Mouse (Mus musculus): ENCODE results near the gene Men1. TPM values are rescaled to one million over a fixed set of nuclear protein-coding genes. Genes with fewer than 3 reads are reported as not detected.

Gene Men1
- polyA plus RNA-seq, 1 experiment from 2014 or later = 76.9 TPM

GRCm38 (mm10) chr19:6341453-6342077, 6.8 kb downstream of the Men1 start:
- no peak for ATAC-seq (ENCODE audit: low read depth)
- 9% methylated on average over 23 of the region's 23 CpGs for WGBS
- H3K27me3 ChIP-seq (ENCODE audit: control insufficient read depth, insufficient read depth, low read depth, low read length) = no peaks in the 10 kb centered on the region
- H3K27ac ChIP-seq (ENCODE audit: low read length) = peak overlapping the region; percentile 61
- H3K4me3 ChIP-seq (ENCODE audit: low read length) = peak overlapping the region; percentile 68
- peak overlapping the region; percentile 96 for H3K4me2 ChIP-seq (ENCODE audit: low read depth, low read length)
- peaks cover 35% of the 10 kb centered on the region for H3K36me3 ChIP-seq (ENCODE audit: control insufficient read depth, insufficient read depth, low read length)
- H3K9ac ChIP-seq (ENCODE audit: low read length) = peak overlapping the region; percentile 77
- no peaks in the 10 kb centered on the region for H3K9me3 ChIP-seq (ENCODE audit: control insufficient read depth, low read length)
- H3K4me1 ChIP-seq (replicated peaks; ENCODE audit: control insufficient read depth, insufficient read depth, low read length) = peaks cover 12% of the 10 kb centered on the region

- ATAC-seq (ENCODE audit: low read depth) = no peak
- 56% methylated on average over 5 of the region's 5 CpGs for WGBS
- peak overlapping the region; percentile 77 for H3K9ac ChIP-seq (ENCODE audit: low read length)
- H3K36me3 ChIP-seq (ENCODE audit: control insufficient read depth, insufficient read depth, low read length) = peaks cover 37% of the 10 kb centered on the region
- no peaks in the 10 kb centered on the region for H3K27me3 ChIP-seq (ENCODE audit: control insufficient read depth, insufficient read depth, low read depth, low read length)
- peak overlapping the region; percentile 48 for H3K27ac ChIP-seq (ENCODE audit: low read length)
- peaks cover 6% of the 10 kb centered on the region for H3K4me1 ChIP-seq (replicated peaks; ENCODE audit: control insufficient read depth, insufficient read depth, low read length)
- peak overlapping the region; percentile 68 for H3K4me3 ChIP-seq (ENCODE audit: low read length)
- H3K4me2 ChIP-seq (ENCODE audit: low read depth, low read length) = peak overlapping the region; percentile 96
- H3K9me3 ChIP-seq (ENCODE audit: control insufficient read depth, low read length) = no peaks in the 10 kb centered on the region
These were observed 7.6 kb downstream of the Men1 start for GRCm38 (mm10) chr19:6342276-6342933.

- Histone ChIP-seq H3K27me3 (ENCODE audit: control insufficient read depth, insufficient read depth, low read depth, low read length) (no peaks in the 10 kb centered on the region), H3K9me3 (ENCODE audit: control insufficient read depth, low read length) (no peaks in the 10 kb centered on the region), H3K27ac (ENCODE audit: low read length) (no peak overlapping the region), H3K4me2 (ENCODE audit: low read depth, low read length) (no peak overlapping the region), H3K4me1 (replicated peaks; ENCODE audit: control insufficient read depth, insufficient read depth, low read length) (peaks cover 6% of the 10 kb centered on the region), H3K36me3 (ENCODE audit: control insufficient read depth, insufficient read depth, low read length) (peaks cover 29% of the 10 kb centered on the region), H3K4me3 (ENCODE audit: low read length) (no peak overlapping the region), H3K9ac (ENCODE audit: low read length) (no peak overlapping the region)
- ATAC-seq (ENCODE audit: low read depth) = no peak
- WGBS = 80% methylated on average over 19 of the region's 19 CpGs
These were observed 8.5 kb downstream of the Men1 start for GRCm38 (mm10) chr19:6343066-6343925.

GRCm38 (mm10) chr19:6343996-6344395, 9.2 kb downstream of the Men1 start:
- Histone ChIP-seq H3K27ac (ENCODE audit: low read length) (no peak overlapping the region), H3K9ac (ENCODE audit: low read length) (no peak overlapping the region), H3K4me3 (ENCODE audit: low read length) (no peak overlapping the region), H3K27me3 (ENCODE audit: control insufficient read depth, insufficient read depth, low read depth, low read length) (no peaks in the 10 kb centered on the region), H3K9me3 (ENCODE audit: control insufficient read depth, low read length) (no peaks in the 10 kb centered on the region), H3K4me1 (replicated peaks; ENCODE audit: control insufficient read depth, insufficient read depth, low read length) (peaks cover 6% of the 10 kb centered on the region), H3K36me3 (ENCODE audit: control insufficient read depth, insufficient read depth, low read length) (peaks cover 23% of the 10 kb centered on the region), H3K4me2 (ENCODE audit: low read depth, low read length) (no peak overlapping the region)
- 83% methylated on average over 5 of the region's 5 CpGs for WGBS
- no peak for ATAC-seq (ENCODE audit: low read depth)

GRCm38 (mm10) chr19:6346023-6346422, 11.2 kb downstream of the Men1 start:
- peaks cover 18% of the 10 kb centered on the region for H3K36me3 ChIP-seq (ENCODE audit: control insufficient read depth, insufficient read depth, low read length)
- no peak overlapping the region for H3K4me3 ChIP-seq (ENCODE audit: low read length)
- no peaks in the 10 kb centered on the region; the same call in 1 of the 2 replicates for H3K4me1 ChIP-seq (replicated peaks; ENCODE audit: control insufficient read depth, insufficient read depth, low read length)
- H3K9ac ChIP-seq (ENCODE audit: low read length) = no peak overlapping the region
- H3K9me3 ChIP-seq (ENCODE audit: control insufficient read depth, low read length) = no peaks in the 10 kb centered on the region
- H3K4me2 ChIP-seq (ENCODE audit: low read depth, low read length) = no peak overlapping the region
- no peak for ATAC-seq (ENCODE audit: low read depth)
- no peaks in the 10 kb centered on the region for H3K27me3 ChIP-seq (ENCODE audit: control insufficient read depth, insufficient read depth, low read depth, low read length)
- WGBS = 81% methylated on average over 5 of the region's 5 CpGs
- no peak overlapping the region for H3K27ac ChIP-seq (ENCODE audit: low read length)

- H3K9me3 ChIP-seq (ENCODE audit: control insufficient read depth, low read length) = no peaks in the 10 kb centered on the region
- no peak overlapping the region for H3K4me2 ChIP-seq (ENCODE audit: low read depth, low read length)
- ATAC-seq (ENCODE audit: low read depth) = no peak
- H3K36me3 ChIP-seq (ENCODE audit: control insufficient read depth, insufficient read depth, low read length) = peaks cover 18% of the 10 kb centered on the region
- no peaks in the 10 kb centered on the region for H3K27me3 ChIP-seq (ENCODE audit: control insufficient read depth, insufficient read depth, low read depth, low read length)
- H3K4me1 ChIP-seq (replicated peaks; ENCODE audit: control insufficient read depth, insufficient read depth, low read length) = no peaks in the 10 kb centered on the region; the same call in 1 of the 2 replicates
- H3K9ac ChIP-seq (ENCODE audit: low read length) = no peak overlapping the region
- WGBS = 79% methylated on average over 10 of the region's 10 CpGs
- no peak overlapping the region for H3K4me3 ChIP-seq (ENCODE audit: low read length)
- H3K27ac ChIP-seq (ENCODE audit: low read length) = no peak overlapping the region
These were observed 11.9 kb downstream of the Men1 start for GRCm38 (mm10) chr19:6346661-6347060.

GRCm38 (mm10) chr19:6347615-6348014, 12.8 kb downstream of the Men1 start:
- Histone ChIP-seq H3K9me3 (ENCODE audit: control insufficient read depth, low read length) (no peaks in the 10 kb centered on the region), H3K4me3 (ENCODE audit: low read length) (no peak overlapping the region), H3K36me3 (ENCODE audit: control insufficient read depth, insufficient read depth, low read length) (peaks cover 18% of the 10 kb centered on the region), H3K9ac (ENCODE audit: low read length) (no peak overlapping the region), H3K4me2 (ENCODE audit: low read depth, low read length) (no peak overlapping the region), H3K27me3 (ENCODE audit: control insufficient read depth, insufficient read depth, low read depth, low read length) (no peaks in the 10 kb centered on the region), H3K27ac (ENCODE audit: low read length) (no peak overlapping the region), H3K4me1 (replicated peaks; ENCODE audit: control insufficient read depth, insufficient read depth, low read length) (no peaks in the 10 kb centered on the region; the same call in 1 of the 2 replicates)
- 89% methylated on average over 4 of the region's 4 CpGs for WGBS
- ATAC-seq (ENCODE audit: low read depth) = no peak

- Histone ChIP-seq H3K27ac (ENCODE audit: low read length) (peak overlapping the region; percentile 76), H3K4me1 (replicated peaks; ENCODE audit: control insufficient read depth, insufficient read depth, low read length) (no peaks in the 10 kb centered on the region; the same call in 1 of the 2 replicates), H3K4me2 (ENCODE audit: low read depth, low read length) (no peak overlapping the region), H3K9me3 (ENCODE audit: control insufficient read depth, low read length) (no peaks in the 10 kb centered on the region), H3K36me3 (ENCODE audit: control insufficient read depth, insufficient read depth, low read length) (peaks cover 18% of the 10 kb centered on the region), H3K4me3 (ENCODE audit: low read length) (no peak overlapping the region), H3K27me3 (ENCODE audit: control insufficient read depth, insufficient read depth, low read depth, low read length) (no peaks in the 10 kb centered on the region), H3K9ac (ENCODE audit: low read length) (no peak overlapping the region)
- ATAC-seq (ENCODE audit: low read depth) = 0 out of 2 replicates have a peak, but pooled peaks have one; percentile 24
- 61% methylated on average over 9 of the region's 9 CpGs for WGBS
These were observed 13.9 kb downstream of the Men1 start for GRCm38 (mm10) chr19:6348717-6349116.

Measured in lung, embryonic 16.5 days (tissue).